Mouse (Mus musculus): ENCODE measurements around the gene Slc44a1.

Slc44a1 gene

DNA sequence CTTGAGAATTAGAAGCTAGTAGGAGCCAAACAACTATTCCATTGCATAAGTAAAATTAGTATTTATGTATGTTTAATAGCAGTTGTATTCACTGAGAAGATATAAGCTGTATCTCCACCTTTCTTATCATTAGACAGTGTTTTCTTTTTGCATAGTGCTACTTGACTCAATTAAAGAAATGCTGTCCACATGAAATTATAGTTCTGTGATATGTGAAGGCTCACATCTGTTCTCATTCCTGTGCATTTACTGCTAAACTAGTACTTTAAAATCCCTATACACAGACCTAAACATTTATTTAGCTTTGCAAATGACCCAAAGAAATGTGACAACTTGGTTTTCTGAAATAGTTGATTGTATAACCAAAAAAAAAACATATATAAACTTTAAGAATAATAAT is 96.9 kb downstream of the Slc44a1 start:
- DNase-seq (ENCODE audit: low spot score in 2 of 2) = no peak

DNA sequence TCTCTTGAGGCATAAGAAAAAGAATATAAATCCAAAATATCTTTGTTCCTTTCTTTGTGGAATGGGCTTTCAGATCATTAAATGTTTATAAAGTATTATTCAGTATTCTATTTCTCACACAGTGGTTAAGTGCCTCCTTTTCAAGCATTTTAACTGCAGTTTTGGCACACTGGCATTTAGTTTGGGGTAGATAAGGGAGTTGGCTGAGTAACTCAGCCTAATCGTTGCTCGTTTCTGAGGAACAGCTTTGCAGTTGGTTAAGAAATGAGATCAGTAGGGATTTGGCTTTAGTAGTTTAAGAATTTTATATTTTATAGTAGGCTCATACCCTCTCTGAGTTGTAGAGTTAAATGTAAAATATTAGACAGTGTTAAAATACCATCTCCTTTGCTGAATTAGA is 97.3 kb downstream of the Slc44a1 start:
- no peak for DNase-seq (ENCODE audit: low spot score in 2 of 2)

DNA sequence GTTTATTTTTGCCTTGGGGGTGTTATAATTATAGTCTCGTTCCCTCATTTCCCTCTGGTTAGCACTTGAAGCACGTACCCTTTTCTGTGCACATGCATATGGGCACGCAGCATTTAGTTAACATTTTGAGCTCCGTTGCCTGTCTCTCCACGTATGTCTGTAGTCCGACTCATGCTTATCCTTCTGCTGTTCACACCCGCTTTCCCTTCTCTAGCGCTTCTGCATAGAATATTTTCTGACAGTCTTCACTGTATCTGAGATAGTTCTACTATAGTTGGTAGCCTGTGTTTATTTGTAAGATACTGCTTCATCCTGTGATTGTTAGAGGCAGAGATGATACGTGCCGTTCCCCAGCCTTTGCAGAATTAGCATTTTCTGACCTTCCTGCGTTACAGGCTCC is 98.4 kb downstream of the Slc44a1 start:
- peak; percentile 60 to 82 for DNase-seq (ENCODE audit: low spot score in 2 of 2)

DNA sequence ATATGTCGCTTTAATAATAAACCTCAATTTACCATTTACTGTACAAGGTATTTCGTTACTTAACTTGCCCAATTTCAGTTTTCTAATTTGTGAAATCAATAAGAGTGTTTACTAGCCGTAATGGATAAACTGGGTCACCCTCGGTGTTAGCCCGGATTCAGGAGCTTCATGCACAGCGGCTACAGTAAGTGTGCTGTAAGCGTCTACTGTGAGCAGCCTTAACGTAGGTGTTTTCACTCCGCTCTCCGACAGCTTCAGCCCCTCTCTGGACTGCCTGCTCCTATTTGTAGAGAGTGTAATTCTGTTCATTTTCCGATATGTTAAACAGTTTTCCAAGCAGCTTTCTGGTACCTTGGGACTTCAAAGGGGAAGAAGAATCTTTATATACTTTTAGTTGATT is 99.7 kb downstream of the Slc44a1 start:
- DNase-seq (ENCODE audit: low spot score in 2 of 2) = peak in 1 of 2 experiments; percentile 61

DNA sequence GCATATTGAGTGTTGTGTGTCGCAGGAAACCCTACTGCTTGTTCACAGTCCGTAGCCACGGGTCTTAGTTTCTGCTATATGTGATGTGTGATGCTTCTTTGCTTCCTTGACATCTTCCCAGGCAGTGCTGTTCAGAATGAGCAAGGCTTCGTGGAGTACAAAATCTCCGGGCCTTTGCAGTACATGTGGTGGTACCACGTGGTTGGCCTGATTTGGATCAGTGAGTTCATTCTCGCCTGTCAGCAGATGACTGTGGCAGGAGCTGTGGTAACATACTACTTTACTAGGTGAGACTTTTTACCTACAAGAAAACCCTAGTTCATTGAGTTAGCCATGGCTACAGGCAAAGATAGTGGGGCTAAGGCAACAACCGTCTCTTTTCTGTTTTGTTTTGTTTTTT is 103.2 kb downstream of the Slc44a1 start:
- no peak for DNase-seq (ENCODE audit: low spot score in 2 of 2)

DNA sequence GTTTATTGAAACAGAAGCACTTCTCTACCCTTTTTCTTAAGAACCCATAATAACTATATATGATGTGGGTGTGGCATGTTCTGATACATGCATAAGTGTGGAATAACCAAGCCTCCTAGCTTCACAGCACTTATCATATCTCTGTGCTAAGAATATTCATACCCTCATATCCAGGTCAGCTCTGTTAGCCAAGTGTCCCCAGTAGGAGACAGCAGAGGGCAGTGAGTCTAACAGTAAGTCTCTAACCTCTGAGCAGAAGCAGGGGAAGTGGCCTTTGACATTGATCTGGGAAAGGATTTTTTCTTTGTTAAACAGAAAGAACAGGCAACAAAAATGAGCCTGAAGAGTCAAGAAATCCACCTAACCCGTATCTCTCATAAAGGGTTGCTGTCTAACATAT is 104.7 kb downstream of the Slc44a1 start:
- no peak for DNase-seq (ENCODE audit: low spot score in 2 of 2)

DNA sequence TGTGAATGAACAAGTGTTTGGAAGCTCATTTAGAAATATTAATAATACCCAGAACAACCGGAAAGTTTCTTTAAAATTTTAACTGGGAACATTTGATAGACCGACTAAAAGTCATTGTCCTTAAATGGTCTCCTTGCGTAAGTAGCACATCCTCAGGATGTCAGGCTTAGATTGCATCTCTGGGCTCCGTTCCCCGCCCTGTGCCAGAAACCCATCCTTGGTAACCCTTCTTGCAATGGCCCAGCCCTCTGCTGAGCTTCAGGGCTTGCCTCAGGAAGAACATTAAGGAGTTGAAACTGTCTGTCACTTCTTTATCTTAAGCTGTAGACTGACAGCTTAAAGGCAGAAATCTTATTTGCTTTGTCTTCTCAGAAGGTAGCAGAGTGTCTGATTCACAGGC is 107.2 kb downstream of the Slc44a1 start:
- no peak for DNase-seq (ENCODE audit: low spot score in 2 of 2)

DNA sequence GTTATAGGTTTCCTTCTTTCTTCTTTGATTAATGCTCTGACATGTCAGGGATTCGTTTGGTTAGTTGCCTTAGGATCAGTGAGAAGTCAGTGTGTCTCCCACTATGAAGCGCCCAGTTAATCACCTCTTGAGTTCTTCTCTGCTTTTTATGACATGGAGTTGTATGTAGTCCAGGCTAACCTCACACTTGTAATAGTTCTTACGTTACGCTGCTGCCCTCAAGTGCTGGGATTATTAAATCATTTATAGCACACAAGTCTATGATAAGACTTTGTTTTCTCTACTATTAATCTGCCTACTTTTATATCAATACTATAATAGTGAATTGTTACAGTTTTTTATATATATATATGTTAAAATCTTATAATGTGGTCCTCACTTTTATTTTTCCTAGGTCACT is 109.2 kb downstream of the Slc44a1 start:
- DNase-seq (ENCODE audit: low spot score in 2 of 2) = no peak

DNA sequence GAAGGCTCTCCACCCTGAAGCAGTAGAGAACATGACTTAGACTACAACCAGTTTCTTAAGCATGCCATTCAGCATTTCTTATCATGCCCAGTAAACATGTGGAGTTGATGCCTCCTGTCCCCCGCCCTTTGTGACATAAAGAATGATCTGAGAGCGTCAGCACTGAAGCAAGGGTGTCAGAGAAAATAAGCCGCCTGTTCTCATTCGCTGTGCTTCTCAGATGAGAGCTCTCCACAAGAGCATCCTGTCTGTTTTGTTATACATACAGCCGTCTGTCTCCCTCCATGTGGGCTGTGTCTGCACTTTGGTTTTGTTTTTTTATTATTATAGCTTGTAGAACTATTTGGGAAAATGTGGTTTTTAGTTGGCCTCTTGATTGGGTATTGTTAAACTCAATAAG is 124.4 kb downstream of the Slc44a1 start:
- DNase-seq (ENCODE audit: low spot score in 2 of 2) = no peak

DNA sequence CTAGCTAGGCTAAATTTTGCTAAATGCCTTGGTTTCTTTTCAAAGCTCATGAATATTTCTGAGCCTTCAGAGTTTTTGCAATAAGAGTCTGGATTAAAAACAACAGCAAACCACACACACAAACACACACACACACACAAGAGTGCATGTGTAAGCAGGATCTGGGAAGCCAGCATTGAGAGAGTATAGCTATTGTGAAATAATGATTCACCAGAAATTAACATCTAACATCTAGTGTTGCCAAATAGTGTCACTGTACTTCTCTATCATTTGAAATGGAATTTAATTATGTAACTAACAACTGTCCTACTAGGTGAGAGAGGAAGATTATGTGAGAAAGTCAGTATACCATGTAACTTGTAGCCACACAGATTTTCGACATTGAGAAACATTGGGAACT is 126.9 kb downstream of the Slc44a1 start:
- DNase-seq (ENCODE audit: low spot score in 2 of 2) = no peak

DNA sequence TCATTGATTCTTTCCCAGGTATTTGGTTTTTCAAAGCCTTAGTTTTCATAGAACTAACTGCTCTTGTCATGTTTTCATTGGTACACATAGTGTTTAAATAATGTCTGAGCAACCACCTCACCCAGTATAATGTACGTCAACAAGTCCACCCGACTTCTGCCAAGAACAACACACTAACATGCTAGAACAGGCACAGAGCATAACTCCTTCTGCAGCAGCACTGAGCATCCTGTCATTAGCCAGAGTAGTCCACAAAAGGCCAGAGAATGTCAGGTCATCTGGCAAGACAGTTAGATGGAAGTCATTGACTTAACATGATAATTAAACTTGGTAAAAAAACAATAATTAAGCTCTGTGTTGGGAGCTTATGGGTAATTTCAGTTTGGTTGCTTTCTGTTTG is 135.3 kb downstream of the Slc44a1 start:
- DNase-seq (ENCODE audit: low spot score in 2 of 2) = no peak

DNA sequence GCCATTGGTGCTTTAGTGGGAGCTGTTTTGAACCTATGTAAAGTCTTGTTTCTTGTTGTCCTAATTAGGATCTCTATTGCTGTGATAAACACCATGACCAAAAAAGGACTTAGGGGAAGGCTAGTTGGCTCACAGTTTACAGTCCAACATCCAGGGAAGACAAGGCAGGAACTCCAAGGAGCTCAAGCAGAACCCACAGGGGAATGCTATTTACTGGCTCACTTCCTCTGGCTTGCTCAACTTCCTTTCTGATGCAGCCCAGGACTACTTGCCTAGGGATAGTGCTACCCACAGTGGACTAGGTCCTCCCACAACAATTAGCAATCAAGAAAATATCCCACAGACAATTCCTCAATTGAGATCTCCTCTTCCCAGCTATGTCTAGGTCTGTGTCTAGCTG is 147.5 kb downstream of the Slc44a1 start:
- no peak for DNase-seq (ENCODE audit: low spot score in 2 of 2)

DNA sequence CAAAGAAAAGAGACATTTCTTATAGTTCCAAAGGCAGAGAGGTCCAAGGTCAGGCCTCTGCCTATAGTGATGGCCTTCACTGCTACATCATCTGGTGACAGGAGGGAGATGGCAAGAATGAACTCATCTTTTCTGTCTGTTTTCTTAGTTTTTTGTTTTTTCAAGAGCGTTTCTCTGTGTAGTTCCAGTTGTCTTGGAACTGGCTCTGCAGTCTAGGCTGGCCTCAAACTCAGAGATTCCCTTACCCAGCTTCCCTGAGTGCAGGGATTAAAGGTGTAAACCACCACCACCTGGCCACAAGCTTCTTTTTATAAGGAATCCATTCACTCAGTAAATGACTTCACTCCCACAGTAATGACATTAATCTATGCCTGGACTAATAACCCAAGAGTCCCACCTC is 148.7 kb downstream of the Slc44a1 start:
- DNase-seq (ENCODE audit: low spot score in 2 of 2) = no peak

DNA sequence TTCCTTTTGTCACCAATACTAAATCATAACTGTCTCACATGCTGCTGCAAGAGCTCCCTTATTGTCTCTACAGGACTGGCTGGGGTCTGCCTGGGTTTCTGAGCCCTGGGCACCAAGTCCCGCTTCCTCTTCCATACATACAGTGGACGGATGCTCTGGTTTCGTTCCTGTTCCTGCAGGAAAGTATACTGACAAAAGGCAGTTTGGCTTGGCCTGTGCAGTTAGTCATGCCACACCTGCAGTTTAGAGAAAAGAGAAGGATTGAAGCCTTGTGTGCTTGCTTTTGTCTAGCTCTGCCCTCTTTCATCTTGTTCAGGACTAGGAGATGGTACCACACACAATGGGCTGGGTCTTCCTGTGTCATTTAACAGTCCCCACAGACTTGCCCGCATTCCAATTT is 149.3 kb downstream of the Slc44a1 start:
- no peak for DNase-seq (ENCODE audit: low spot score in 2 of 2)

DNA sequence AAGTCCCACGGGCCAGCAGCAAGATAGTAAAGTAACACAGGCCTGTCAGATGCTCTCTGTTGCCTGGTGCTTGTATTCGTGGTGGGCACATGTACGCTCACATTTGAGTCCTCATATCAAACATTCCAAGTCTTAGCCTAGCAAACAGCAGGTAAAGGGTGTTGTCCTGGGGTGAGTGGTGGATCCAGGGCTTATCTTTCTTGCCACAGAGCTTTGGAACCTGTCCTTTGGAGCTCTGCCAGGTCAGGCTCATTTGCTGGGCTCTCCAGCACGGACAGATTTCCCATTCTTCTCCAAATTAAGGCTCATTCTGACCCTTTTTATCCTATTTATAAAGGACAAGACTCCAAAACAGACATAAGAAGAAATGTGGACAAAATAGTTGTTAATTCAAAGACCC is 149.9 kb downstream of the Slc44a1 start:
- no peak for DNase-seq (ENCODE audit: low spot score in 2 of 2)

DNA sequence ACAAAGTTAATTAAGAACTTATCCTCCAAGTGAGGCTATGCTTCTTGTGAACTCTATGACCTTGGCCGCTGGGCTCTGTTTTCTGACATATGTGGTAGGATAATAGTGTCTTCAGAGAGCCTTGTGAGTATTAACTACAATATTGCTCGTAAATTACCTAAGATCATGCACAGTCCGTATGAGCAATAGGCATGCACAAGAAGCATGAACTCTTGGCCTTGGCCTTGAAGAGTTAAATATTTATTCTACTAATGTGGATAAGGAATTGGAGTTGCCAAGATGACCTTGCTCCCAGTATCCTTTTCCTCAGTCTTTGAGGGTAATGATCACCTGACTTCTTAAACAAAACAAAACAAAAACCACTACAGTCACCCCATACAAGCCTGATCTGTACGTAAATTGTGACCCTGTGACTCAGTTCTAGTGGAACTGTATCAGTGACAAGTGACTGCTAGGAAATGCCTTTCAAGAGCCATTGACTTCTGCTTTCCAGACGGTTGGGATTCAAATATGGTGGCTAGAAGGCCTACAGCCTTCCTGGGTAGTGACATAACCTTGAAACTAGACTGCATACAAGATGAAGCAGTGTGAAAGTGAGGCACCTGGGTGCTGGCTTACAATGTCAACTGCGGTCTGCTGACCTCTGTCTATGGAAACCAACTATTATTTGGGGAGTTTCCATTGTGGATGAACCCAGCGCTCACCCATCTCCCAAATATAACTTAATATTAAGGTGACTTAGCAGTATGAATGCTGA is 150.7 kb downstream of the Slc44a1 start:
- no peak for DNase-seq (ENCODE audit: low spot score in 2 of 2)

DNA sequence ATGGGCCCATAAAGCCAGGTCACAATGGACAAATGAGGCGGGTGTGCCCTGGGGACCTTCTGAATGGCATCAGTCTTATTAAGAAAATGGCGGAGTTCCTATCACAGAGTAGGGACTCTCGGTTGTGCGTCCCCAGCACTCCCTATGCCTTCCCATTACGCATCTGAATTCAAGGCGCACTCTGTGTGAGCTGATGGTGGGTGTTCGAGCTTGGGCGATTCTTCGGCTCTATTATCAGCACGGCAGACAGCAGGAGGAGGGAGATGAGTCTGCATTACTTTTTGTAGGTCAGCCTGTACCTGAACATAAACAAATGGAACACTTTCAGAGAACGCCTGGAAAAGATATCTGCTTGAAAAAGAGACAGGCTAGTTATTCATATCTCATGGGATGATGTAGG is 151.3 kb downstream of the Slc44a1 start:
- DNase-seq (ENCODE audit: low spot score in 2 of 2) = no peak

DNA sequence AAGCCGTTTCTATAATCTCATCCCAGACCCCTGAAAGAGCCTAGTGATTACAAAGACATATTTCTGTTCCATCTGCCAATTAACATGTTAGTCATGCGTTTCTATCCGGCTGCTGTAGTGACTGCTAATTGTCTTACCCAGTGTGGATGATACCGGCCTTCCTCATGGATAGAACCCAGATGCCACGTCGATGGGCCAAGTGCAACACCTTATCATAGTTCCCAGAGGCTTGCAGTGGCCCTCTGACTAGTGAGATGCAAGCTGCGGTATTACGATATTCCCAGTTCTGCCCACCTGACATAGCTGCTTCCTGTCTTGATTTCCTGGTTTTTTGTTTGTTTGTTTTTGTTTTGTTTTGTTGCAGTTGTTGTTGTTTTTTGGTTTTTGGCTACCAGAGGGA is 151.7 kb downstream of the Slc44a1 start:
- DNase-seq (ENCODE audit: low spot score in 2 of 2) = no peak

DNA sequence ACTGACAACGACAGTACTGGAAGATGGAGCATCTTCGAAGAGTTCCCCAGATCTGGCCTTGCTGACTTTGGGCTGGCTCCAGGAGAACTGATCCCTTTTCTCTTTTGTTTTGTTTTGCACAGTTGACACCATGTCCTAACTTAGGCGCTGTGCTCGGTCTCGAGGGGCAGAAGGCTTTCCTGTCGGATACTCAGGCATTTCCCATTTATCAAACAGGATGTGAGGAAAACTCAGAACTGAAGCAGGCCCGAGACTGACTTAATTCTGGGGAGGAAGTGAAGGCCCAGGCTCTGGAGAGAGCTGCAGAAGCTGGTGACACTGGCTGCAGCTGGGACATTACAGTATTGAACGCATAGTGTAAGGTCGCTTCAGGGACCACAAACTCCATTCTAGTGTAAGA is 152.2 kb downstream of the Slc44a1 start:
- DNase-seq (ENCODE audit: low spot score in 2 of 2) = no peak

DNA sequence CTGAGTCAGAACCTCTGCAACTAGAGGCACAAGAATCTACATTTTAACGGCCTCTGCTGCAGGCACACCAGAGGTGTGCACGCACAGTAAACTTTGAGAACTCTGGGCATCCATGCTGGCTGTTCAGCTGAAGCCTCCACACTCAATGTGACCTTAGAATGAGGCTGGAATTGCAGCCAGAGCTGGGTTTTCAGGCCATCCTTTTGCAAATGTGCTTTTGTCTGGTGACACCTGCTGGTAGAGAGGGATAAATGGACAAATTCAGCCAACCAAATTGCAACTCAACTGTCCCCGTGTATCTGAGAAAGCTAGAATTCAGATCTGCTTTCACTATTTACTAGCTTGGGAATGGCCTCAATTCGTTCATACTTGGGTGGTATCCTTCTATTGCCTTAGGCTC is 154.0 kb downstream of the Slc44a1 start:
- peak; percentile 74 to 77 for DNase-seq (ENCODE audit: low spot score in 2 of 2)

DNA sequence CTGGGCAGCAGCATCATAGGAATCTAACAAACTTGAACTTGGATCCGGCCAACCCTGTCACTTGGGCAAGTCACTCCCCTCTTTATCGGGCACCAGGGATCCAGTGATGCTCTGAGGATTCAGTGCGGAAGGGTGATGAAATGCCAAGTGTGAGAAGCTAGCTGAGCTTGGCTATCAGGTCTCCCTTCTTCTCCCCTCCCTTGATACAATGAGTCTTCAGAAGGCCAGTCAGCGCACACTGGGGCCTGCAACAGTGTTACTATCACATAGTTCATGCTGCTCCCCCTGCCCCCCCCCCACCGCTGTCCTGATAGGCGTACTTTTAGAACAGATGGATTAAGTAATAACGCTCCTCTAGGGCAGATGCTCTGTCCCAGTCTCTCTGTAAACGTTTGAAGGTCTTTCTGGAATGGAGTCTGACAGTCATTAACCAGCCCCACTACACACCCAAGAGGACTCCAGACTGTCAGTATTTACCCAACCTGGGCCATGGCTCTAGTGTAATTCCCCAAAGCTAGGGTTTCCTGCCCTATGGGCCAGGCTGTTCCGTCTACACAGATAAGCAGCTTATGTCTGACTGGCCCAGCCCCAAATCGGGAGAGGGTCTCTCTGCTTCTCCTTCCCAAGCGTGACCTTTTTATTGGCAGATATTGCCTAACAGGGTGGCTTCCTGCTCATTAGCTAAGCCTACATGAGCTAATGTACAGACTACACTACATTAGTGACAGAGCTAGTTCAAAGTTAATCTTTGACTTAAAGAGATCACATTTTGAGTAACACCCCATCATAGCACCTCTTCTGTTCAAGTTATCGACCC is 155.2 kb downstream of the Slc44a1 start:
- no peak for DNase-seq (ENCODE audit: low spot score in 2 of 2)

DNA sequence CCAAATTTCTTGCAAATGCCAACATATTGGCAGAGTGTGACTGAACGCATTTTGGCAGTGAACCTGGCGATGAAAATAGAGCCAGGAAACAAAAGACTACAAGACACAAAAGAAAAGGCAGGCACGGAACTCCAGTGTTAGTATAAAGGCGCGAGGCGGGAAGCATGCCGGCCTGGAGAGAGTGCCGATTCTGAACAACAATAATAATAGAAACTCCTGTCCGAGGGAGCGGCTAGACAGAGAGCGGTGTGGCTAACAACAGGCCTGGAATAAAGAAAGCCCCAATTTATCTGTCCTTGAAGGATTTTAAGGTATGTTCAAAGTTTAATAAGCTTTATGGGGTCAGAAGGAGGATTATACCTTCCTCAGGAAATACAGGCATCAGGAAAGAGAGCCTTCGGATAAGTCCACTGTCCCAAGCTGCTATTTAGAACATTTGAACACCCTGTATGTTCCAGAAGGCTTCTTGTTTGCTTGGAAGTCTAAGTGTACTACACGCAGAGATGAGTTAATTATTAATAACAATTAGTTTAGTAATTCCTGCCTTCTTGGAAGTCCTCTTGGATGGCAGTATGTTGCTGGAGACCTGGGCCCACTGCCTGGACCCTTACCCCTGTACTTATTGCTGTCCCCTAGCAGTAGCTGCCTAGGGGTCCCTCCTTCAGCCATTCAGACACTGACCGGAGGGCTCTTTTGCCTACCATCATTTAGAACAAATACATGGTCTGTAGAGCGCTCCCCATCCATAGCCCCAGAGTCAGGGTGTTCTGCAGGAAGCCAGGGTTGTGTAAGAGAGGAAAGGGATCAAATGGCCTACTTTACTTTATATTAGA is 156.1 kb downstream of the Slc44a1 start:
- DNase-seq (ENCODE audit: low spot score in 2 of 2) = no peak

Measured in right cerebral cortex, postnatal 10 days (tissue).